Mouse (Mus musculus) brain, embryonic 14.5 days (tissue): ENCODE measurements at regions not wholly inside any gene's neighbourhood (a gene's known extent, or its start where the extent isn't known, plus 50 kb on each side); places are given as distances from the start of the nearest gene placed in this dataset.

ENCODE experiments used
- CTCF ChIP-seq: fragments of 200-500 bp; IDR thresholded peaks from 2 replicates; pipeline ENCODE4 v1.5.1; 2012; ENCODE audit warnings: inconsistent platforms, mild to moderate bottlenecking, moderate library complexity, borderline replicate concordance; ENCODE audit not compliant: insufficient read depth, insufficient read length; ENCODE audit errors: extremely low read depth
- POLR2A ChIP-seq: fragments of 200-500 bp; IDR thresholded peaks from 2 replicates; pipeline ENCODE4 v1.6.1; 2012; ENCODE audit warnings: mild to moderate bottlenecking, inconsistent platforms, borderline replicate concordance; ENCODE audit not compliant: poor library complexity, insufficient read depth, insufficient read length, severe bottlenecking; ENCODE audit errors: extremely low read depth

DNA sequence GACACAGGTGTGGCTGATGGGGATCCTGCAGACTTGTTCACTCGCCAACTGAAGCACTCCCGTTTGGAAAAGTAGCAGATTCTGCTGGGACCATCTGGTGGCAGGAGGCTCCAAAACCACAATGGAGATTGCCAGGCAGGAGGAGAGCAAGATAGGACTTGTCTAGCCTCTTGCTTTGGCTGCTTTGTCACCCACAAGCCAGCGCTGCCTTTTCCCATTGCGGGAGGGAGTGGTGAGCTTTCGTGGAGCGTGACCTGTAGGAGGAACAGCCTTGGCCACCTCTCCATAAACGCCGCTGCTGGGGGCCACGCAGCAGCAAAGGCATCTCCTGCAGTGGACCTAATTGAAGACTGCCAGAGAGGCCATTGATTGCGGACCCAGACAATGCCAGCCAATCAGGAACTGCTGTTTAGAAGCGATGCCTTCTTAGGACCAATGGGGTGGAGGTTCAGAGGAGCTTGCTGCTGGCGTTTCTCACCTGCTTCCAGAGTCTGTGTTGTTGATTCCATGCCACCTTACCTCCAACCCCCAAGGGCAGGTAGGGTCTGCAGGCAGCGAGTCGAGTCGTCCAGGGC is 70.3 kb downstream of the Gadd45g start:
- TF ChIP-seq CTCF (no peak), POLR2A (no peak)
